Mouse (Mus musculus) lung, postnatal 0 days (tissue): Measurements from ENCODE around the gene Kmo. TPM values are rescaled to one million over a fixed set of nuclear protein-coding genes. Genes with fewer than 3 reads are reported as not detected.
A peak's percentile ranks its signal among the peaks of the same experiment; 100 is the strongest.

Experiments
- ATAC-seq: fragments of 200-750 bp; cut with Nextera tagmentation; 2 replicates; pipeline ENCODE4 v1.8.0; 2017; ENCODE audit warnings: moderate library complexity
- DNase-seq: peaks from one replicate; pipeline ENCODE4 v3.0.0-alpha.2; 2016; ENCODE audit warnings: low spot score
- H3K27ac ChIP-seq: fragments of 300-500 bp; sonication (generic); 2 replicates; pipeline ENCODE4 v1.5.1; 2014; ENCODE audit warnings: antibody characterized with exemption, mild to moderate bottlenecking, low read length, mixed read lengths
- H3K27me3 ChIP-seq: fragments of 300-500 bp; sonication (generic); replicated peaks from 2 replicates; pipeline ENCODE4 v1.6.1; 2014; ENCODE audit warnings: low read length, mixed read lengths; ENCODE audit not compliant: insufficient read depth
- H3K36me3 ChIP-seq: fragments of 300-500 bp; sonication (generic); 2 replicates; pipeline ENCODE4 v1.6.1; 2014; ENCODE audit warnings: low read length, mixed read lengths; ENCODE audit not compliant: insufficient read depth
- H3K4me1 ChIP-seq: fragments of 300-500 bp; sonication (generic); 2 replicates; pipeline ENCODE4 v1.6.1; 2014; ENCODE audit warnings: antibody characterized with exemption, low read depth, low read length, mixed read lengths; ENCODE audit not compliant: insufficient read depth
- H3K4me2 ChIP-seq: fragments of 300-500 bp; sonication (generic); replicated peaks from 2 replicates; pipeline ENCODE4 v1.6.1; 2014; ENCODE audit warnings: low read depth, mild to moderate bottlenecking, low read length, moderate library complexity, mixed read lengths
- H3K4me3 ChIP-seq: fragments of 300-500 bp; sonication (generic); 2 replicates; pipeline ENCODE4 v1.5.1; 2014; ENCODE audit warnings: low read depth, low read length
- H3K9ac ChIP-seq: fragments of 300-500 bp; sonication (generic); replicated peaks from 2 replicates; pipeline ENCODE4 v1.6.1; 2014; ENCODE audit warnings: low read depth, mild to moderate bottlenecking
- H3K9me3 ChIP-seq: fragments of 300-500 bp; sonication (generic); 2 replicates; pipeline ENCODE4 v1.6.1; 2016; ENCODE audit warnings: low read length, mixed read lengths
- CTCF ChIP-seq: IDR thresholded peaks from 2 replicates; pipeline ENCODE4 v1.5.1; 2016; ENCODE audit warnings: antibody characterized with exemption, mild to moderate bottlenecking
- EP300 ChIP-seq: IDR thresholded peaks from 2 replicates; pipeline ENCODE4 v1.6.1; 2016; ENCODE audit warnings: antibody characterized with exemption, mild to moderate bottlenecking, control low read depth
- WGBS: fragments of 180-500 bp; shearing (Covaris S2); extraction: QIAGEN DNeasy Blood & Tissue Kit; methylation state at CpG from one replicate; pipeline ENCODE4 v1.1.7; 2014; 5-methylcytosine and 5-hydroxymethylcytosine counted together
- polyA plus RNA-seq: library from polyadenylated mRNA; unstranded; fragments of >200 nt; fragmentation: Nextera tagmentation; extraction: Ambion mirVana; gene quantifications from 2 replicates; pipeline ENCODE4 v1.2.1, GENCODE M21; 2015

Gene Kmo
- polyA plus RNA-seq, 1 experiment from 2014 or later, result 0.21 TPM

DNA sequence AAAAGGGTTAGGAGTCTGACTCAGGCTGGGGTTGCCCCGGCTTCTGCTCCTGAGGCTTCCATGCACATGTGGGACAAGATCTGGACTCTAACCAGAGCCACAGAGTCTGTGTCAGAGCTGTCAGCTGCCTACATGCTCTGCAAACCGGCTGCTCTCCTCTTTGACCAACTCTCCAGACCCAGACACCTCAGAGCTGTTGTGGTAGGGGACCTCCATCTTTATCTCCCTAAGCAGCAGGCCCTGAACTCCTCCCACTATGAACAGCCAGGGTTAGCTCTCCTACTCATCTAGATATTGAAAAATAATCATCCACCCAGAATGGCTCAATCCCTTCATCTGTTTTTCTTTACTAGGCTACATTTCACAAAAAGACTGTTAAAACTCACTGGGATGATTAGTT lies 34.9 kb upstream of the Kmo start:
- no peak overlapping the region for H3K4me3 ChIP-seq
- DNase-seq, result no peak
- H3K27me3 ChIP-seq, result no peaks in the 10 kb centered on the region
- TF ChIP-seq EP300 (no peak), CTCF (no peak)
- 67% methylated on average over 2 of the region's 2 CpGs for WGBS
- H3K36me3 ChIP-seq, result no peaks in the 10 kb centered on the region
- no peaks in the 10 kb centered on the region for H3K9me3 ChIP-seq
- no peak for ATAC-seq
- no peak overlapping the region for H3K9ac ChIP-seq
- H3K4me1 ChIP-seq, result no peaks in the 10 kb centered on the region
- H3K4me2 ChIP-seq, result no peak overlapping the region
- H3K27ac ChIP-seq, result no peak overlapping the region

DNA sequence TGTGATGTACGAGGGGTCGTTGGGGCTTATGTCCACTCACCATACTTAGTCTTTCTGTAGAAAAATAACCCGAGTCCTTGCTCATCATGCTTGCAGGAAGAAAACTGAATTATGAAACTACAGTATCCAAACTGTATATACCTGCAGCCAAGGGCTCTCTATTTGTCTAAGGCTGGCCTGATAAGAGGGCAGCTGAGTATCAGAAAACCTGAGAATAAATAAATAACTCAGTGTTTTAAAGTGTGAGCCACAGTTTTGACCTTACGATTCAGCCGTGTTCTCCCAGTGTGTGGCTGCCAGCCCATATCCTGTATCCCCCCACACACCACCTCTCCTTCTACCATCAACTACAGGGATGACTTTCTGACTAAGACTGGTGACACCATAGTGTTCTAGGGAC lies 33.5 kb upstream of the Kmo start:
- no peaks in the 10 kb centered on the region for H3K9me3 ChIP-seq
- H3K9ac ChIP-seq, result no peak overlapping the region
- ATAC-seq (no peak), DNase-seq (no peak)
- no peaks in the 10 kb centered on the region for H3K36me3 ChIP-seq
- no peak overlapping the region for H3K4me3 ChIP-seq
- H3K4me1 ChIP-seq, result no peaks in the 10 kb centered on the region
- WGBS, result 50% methylated on average over 5 of the region's 5 CpGs
- no peak overlapping the region for H3K4me2 ChIP-seq
- H3K27ac ChIP-seq, result no peak overlapping the region
- H3K27me3 ChIP-seq, result no peaks in the 10 kb centered on the region
- TF ChIP-seq EP300 (no peak), CTCF (no peak)

DNA sequence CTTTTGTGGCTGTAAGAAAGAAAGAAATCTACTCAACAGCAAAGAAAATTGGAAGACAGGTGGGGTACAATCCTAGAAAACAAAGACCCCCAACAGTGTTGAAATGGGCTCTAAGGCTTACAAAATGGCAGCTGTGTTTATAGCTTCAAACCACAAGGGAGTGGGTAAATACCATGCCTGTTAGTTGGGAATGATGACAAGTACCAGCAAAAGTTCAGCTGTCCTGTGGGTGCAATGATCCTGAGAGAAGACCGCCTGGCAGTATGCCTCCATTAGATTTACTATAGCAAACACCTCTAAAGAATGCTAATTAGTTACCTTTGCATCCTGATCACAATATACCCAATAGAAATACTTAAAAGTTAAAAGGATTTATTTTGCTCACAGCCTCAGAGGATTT lies 27.3 kb upstream of the Kmo start:
- DNase-seq, result no peak
- TF ChIP-seq CTCF (no peak), EP300 (no peak)
- 93% methylated on average over 1 of the region's 1 CpGs for WGBS
- no peak overlapping the region for H3K27ac ChIP-seq
- no peaks in the 10 kb centered on the region for H3K36me3 ChIP-seq
- no peak overlapping the region for H3K4me2 ChIP-seq
- no peak for ATAC-seq
- H3K4me3 ChIP-seq, result no peak overlapping the region
- H3K27me3 ChIP-seq, result no peaks in the 10 kb centered on the region
- no peak overlapping the region for H3K9ac ChIP-seq
- H3K4me1 ChIP-seq, result no peaks in the 10 kb centered on the region
- H3K9me3 ChIP-seq, result no peaks in the 10 kb centered on the region

DNA sequence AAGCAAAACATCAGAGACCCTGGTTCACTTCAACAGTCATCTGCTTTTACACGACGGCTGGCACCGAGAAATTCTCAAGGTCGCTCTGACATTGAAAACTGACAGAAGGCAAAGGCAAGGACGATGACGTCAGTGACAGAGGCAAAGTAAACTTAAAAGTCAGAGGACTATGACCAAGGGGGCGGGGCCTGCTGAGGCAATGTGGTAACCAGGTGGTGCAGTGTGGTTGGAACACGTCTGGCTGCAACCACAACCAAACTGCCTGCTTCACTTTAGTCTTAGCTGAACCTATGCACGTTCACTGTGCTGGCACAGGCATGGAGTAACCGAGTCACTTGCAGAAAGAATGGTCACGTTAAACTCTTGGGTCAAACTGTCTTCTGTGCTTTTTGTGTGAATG lies 17.9 kb upstream of the Kmo start:
- Histone ChIP-seq H3K9ac (no peak overlapping the region), H3K9me3 (no peaks in the 10 kb centered on the region), H3K36me3 (peaks cover 14% of the 10 kb centered on the region; the same call in 1 of the 2 replicates), H3K4me1 (no peaks in the 10 kb centered on the region), H3K27me3 (no peaks in the 10 kb centered on the region), H3K27ac (no peak overlapping the region), H3K4me2 (no peak overlapping the region), H3K4me3 (no peak overlapping the region)
- DNase-seq, result no peak
- TF ChIP-seq CTCF (no peak), EP300 (no peak)
- WGBS, result 85% methylated on average over 11 of the region's 11 CpGs
- ATAC-seq, result no peak

DNA sequence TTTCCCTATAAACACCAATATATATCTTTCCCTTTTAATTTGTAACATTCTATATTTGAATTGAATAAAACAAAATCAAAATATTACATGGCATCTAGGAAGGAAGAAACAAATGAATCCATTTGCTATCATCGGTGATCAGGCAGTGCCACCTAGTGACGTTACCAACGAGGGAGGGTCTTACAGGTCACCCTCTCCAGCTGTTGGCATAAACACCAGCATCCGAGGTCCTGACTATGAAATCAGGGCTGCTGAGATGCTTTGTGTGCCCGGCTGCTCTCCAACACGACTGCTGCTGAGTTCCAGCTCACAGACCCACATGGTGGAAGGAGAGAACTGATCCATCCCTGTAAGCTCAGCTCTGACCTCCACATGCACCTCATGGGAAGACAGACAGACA lies 16.8 kb upstream of the Kmo start:
- no peaks in the 10 kb centered on the region for H3K4me1 ChIP-seq
- TF ChIP-seq EP300, result no peak
- TF ChIP-seq CTCF, result peak; percentile 27; the same call in 1 of the 2 replicates
- no peaks in the 10 kb centered on the region for H3K9me3 ChIP-seq
- no peak overlapping the region for H3K4me3 ChIP-seq
- DNase-seq, result no peak
- H3K27ac ChIP-seq, result no peak overlapping the region
- no peaks in the 10 kb centered on the region for H3K27me3 ChIP-seq
- no peak for ATAC-seq
- WGBS, result 61% methylated on average over 6 of the region's 6 CpGs
- no peak overlapping the region for H3K9ac ChIP-seq
- no peak overlapping the region for H3K4me2 ChIP-seq
- peaks cover 22% of the 10 kb centered on the region for H3K36me3 ChIP-seq

DNA sequence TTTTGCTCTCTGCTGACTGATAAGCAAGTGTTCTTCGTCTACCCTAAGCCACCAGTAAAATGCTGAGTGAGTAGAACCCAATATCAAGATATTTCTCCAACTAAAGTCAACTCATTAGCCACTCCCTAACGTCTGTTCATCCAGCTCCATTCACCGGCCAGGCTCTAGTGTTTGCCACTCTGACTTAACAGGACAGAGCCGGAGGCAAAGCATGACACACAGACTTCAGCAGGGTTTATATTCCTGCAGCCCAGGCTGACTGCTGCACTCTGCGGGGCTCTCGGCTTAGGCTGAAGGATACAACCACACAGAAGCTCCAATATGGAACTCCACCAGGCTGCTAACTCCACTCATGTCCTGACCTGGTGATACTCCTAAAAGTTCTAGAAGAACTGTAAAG lies 12.9 kb upstream of the Kmo start:
- Histone ChIP-seq H3K27ac (no peak overlapping the region), H3K9ac (no peak overlapping the region), H3K4me2 (no peak overlapping the region), H3K9me3 (no peaks in the 10 kb centered on the region), H3K27me3 (no peaks in the 10 kb centered on the region), H3K4me1 (no peaks in the 10 kb centered on the region), H3K36me3 (peaks cover 32% of the 10 kb centered on the region), H3K4me3 (no peak overlapping the region)
- no peak for TF ChIP-seq CTCF
- TF ChIP-seq EP300, result no peak
- DNase-seq (no peak), ATAC-seq (no peak)
- 73% methylated on average over 6 of the region's 6 CpGs for WGBS

- Histone ChIP-seq H3K9ac (no peak overlapping the region), H3K4me1 (no peaks in the 10 kb centered on the region), H3K27me3 (no peaks in the 10 kb centered on the region), H3K9me3 (no peaks in the 10 kb centered on the region), H3K27ac (no peak overlapping the region), H3K36me3 (peaks cover 30% of the 10 kb centered on the region), H3K4me3 (no peak overlapping the region), H3K4me2 (no peak overlapping the region)
- ATAC-seq, result peak; percentile 52
- peak; percentile 30 for DNase-seq
- no peak for TF ChIP-seq CTCF
- TF ChIP-seq EP300, result no peak
- 66% methylated on average over 18 of the region's 18 CpGs for WGBS
These were observed 12.2 kb upstream of the Kmo start for GRCm38 (mm10) chr1:175607838-175608585.
